Mouse (Mus musculus): ENCODE results near the gene Tfip11. TPM values are rescaled to one million over a fixed set of nuclear protein-coding genes. Genes with fewer than 3 reads are reported as not detected.
"Not testable (repeated sequence)": the region's sequence is repeated elsewhere in the genome, so short reads cannot be mapped to it uniquely, and the experiment has no call there.

Tfip11 gene
- total and polyA plus RNA-seq, 2 experiments from 2014 or later = 20.2 to 24.4 TPM

GRCm38 (mm10) chr5:112300721-112301308 lies 25.3 kb upstream of the Tfip11 start:
- H3K9me3 ChIP-seq (ENCODE audit: low read length) = no peaks in the 10 kb centered on the region
- H3K36me3 ChIP-seq (ENCODE audit: insufficient read depth, low read length) = no peaks in the 10 kb centered on the region
- no peak overlapping the region for H3K9ac ChIP-seq (replicated peaks; ENCODE audit: low read length)
- no peak for TF ChIP-seq CTCF (IDR thresholded peaks at IDR 0.05; ENCODE audit: low read depth)
- 83% methylated on average over 6 of the region's 6 CpGs for WGBS
- no peak overlapping the region for H3K27ac ChIP-seq
- no peak for ATAC-seq
- H3K4me2 ChIP-seq (ENCODE audit: low read depth, low read length) = no peak overlapping the region
- no peaks in the 10 kb centered on the region for H3K27me3 ChIP-seq (ENCODE audit: insufficient read depth, low read length)
- no peak for DNase-seq (ENCODE audit: low spot score)
- no peaks in the 10 kb centered on the region for H3K4me1 ChIP-seq (ENCODE audit: insufficient read depth, low read length)
- H3K4me3 ChIP-seq (ENCODE audit: low read length) = no peak overlapping the region

GRCm38 (mm10) chr5:112301694-112302093 lies 24.5 kb upstream of the Tfip11 start:
- Histone ChIP-seq H3K9me3 (ENCODE audit: low read length) (no peaks in the 10 kb centered on the region), H3K27me3 (ENCODE audit: insufficient read depth, low read length) (no peaks in the 10 kb centered on the region), H3K4me1 (ENCODE audit: insufficient read depth, low read length) (no peaks in the 10 kb centered on the region), H3K4me3 (ENCODE audit: low read length) (no peak overlapping the region), H3K9ac (replicated peaks; ENCODE audit: low read length) (no peak overlapping the region), H3K4me2 (ENCODE audit: low read depth, low read length) (no peak overlapping the region), H3K36me3 (ENCODE audit: insufficient read depth, low read length) (no peaks in the 10 kb centered on the region), H3K27ac (no peak overlapping the region)
- no peak for TF ChIP-seq CTCF (IDR thresholded peaks at IDR 0.05; ENCODE audit: low read depth)
- DNase-seq (ENCODE audit: low spot score) (no peak), ATAC-seq (no peak)
- 75% methylated on average over 4 of the region's 4 CpGs for WGBS

GRCm38 (mm10) chr5:112302310-112302709 lies 23.8 kb upstream of the Tfip11 start:
- no peak for DNase-seq (ENCODE audit: low spot score)
- WGBS = 88% methylated on average over 5 of the region's 5 CpGs
- TF ChIP-seq CTCF (IDR thresholded peaks at IDR 0.05; ENCODE audit: low read depth) = no peak
- Histone ChIP-seq H3K9ac (replicated peaks; ENCODE audit: low read length) (no peak overlapping the region), H3K36me3 (ENCODE audit: insufficient read depth, low read length) (0 out of 2 replicates have a peak, but pooled peaks cover 1% of the 10 kb centered on the region), H3K27ac (no peak overlapping the region), H3K27me3 (ENCODE audit: insufficient read depth, low read length) (no peaks in the 10 kb centered on the region), H3K9me3 (ENCODE audit: low read length) (no peaks in the 10 kb centered on the region), H3K4me3 (ENCODE audit: low read length) (no peak overlapping the region), H3K4me1 (ENCODE audit: insufficient read depth, low read length) (no peaks in the 10 kb centered on the region), H3K4me2 (ENCODE audit: low read depth, low read length) (no peak overlapping the region)
- ATAC-seq = no peak

GRCm38 (mm10) chr5:112305842-112306241 lies 20.3 kb upstream of the Tfip11 start:
- DNase-seq (ENCODE audit: low spot score) (no peak), ATAC-seq (peak; percentile 6; the same call in 1 of the 2 replicates)
- 59% methylated on average over 5 of the region's 5 CpGs for WGBS
- H3K9me3 ChIP-seq (ENCODE audit: low read length) = no peaks in the 10 kb centered on the region
- TF ChIP-seq CTCF (IDR thresholded peaks at IDR 0.05; ENCODE audit: low read depth) = no peak
- H3K4me3 ChIP-seq (ENCODE audit: low read length) = no peak overlapping the region
- no peak overlapping the region for H3K4me2 ChIP-seq (ENCODE audit: low read depth, low read length)
- no peaks in the 10 kb centered on the region for H3K4me1 ChIP-seq (ENCODE audit: insufficient read depth, low read length)
- no peak overlapping the region for H3K9ac ChIP-seq (replicated peaks; ENCODE audit: low read length)
- no peak overlapping the region for H3K27ac ChIP-seq
- peaks cover 31% of the 10 kb centered on the region for H3K36me3 ChIP-seq (ENCODE audit: insufficient read depth, low read length)
- H3K27me3 ChIP-seq (ENCODE audit: insufficient read depth, low read length) = no peaks in the 10 kb centered on the region

- Histone ChIP-seq H3K4me1 (ENCODE audit: insufficient read depth, low read length) (no peaks in the 10 kb centered on the region), H3K36me3 (ENCODE audit: insufficient read depth, low read length) (peaks cover 34% of the 10 kb centered on the region), H3K9me3 (ENCODE audit: low read length) (no peaks in the 10 kb centered on the region), H3K27ac (peak overlapping the region; percentile 58; the same call in 1 of the 2 replicates), H3K4me3 (ENCODE audit: low read length) (no peak overlapping the region), H3K27me3 (ENCODE audit: insufficient read depth, low read length) (no peaks in the 10 kb centered on the region), H3K9ac (replicated peaks; ENCODE audit: low read length) (no peak overlapping the region), H3K4me2 (ENCODE audit: low read depth, low read length) (no peak overlapping the region)
- WGBS = 51% methylated on average over 11 of the region's 11 CpGs
- TF ChIP-seq CTCF (IDR thresholded peaks at IDR 0.05; ENCODE audit: low read depth) = no peak
- ATAC-seq = peak; percentile 69
- DNase-seq (ENCODE audit: low spot score) = peak; percentile 56
These were observed 12.8 kb upstream of the Tfip11 start for GRCm38 (mm10) chr5:112313222-112313885.

GRCm38 (mm10) chr5:112316468-112316867 lies 9.7 kb upstream of the Tfip11 start:
- ATAC-seq = no peak
- H3K27ac ChIP-seq = no peak overlapping the region
- 73% methylated on average over 5 of the region's 5 CpGs for WGBS
- peaks cover 12% of the 10 kb centered on the region; the same call in 1 of the 2 replicates for H3K36me3 ChIP-seq (ENCODE audit: insufficient read depth, low read length)
- no peak overlapping the region for H3K9ac ChIP-seq (replicated peaks; ENCODE audit: low read length)
- no peak overlapping the region for H3K4me3 ChIP-seq (ENCODE audit: low read length)
- no peak overlapping the region for H3K4me2 ChIP-seq (ENCODE audit: low read depth, low read length)
- DNase-seq (ENCODE audit: low spot score) = no peak
- H3K4me1 ChIP-seq (ENCODE audit: insufficient read depth, low read length) = no peaks in the 10 kb centered on the region
- no peaks in the 10 kb centered on the region for H3K27me3 ChIP-seq (ENCODE audit: insufficient read depth, low read length)
- peak; percentile 25 for TF ChIP-seq CTCF (IDR thresholded peaks at IDR 0.05; ENCODE audit: low read depth)
- H3K9me3 ChIP-seq (ENCODE audit: low read length) = no peaks in the 10 kb centered on the region

GRCm38 (mm10) chr5:112317328-112317727 lies 8.8 kb upstream of the Tfip11 start:
- H3K4me2 ChIP-seq (ENCODE audit: low read depth, low read length) = no peak overlapping the region
- WGBS = 54% methylated on average over 5 of the region's 5 CpGs
- H3K9me3 ChIP-seq (ENCODE audit: low read length) = no peaks in the 10 kb centered on the region
- no peak for DNase-seq (ENCODE audit: low spot score)
- H3K4me3 ChIP-seq (ENCODE audit: low read length) = no peak overlapping the region
- TF ChIP-seq CTCF (IDR thresholded peaks at IDR 0.05; ENCODE audit: low read depth) = no peak
- H3K4me1 ChIP-seq (ENCODE audit: insufficient read depth, low read length) = no peaks in the 10 kb centered on the region
- ATAC-seq = no peak
- H3K36me3 ChIP-seq (ENCODE audit: insufficient read depth, low read length) = peaks cover 12% of the 10 kb centered on the region; the same call in 1 of the 2 replicates
- no peak overlapping the region for H3K27ac ChIP-seq
- no peaks in the 10 kb centered on the region for H3K27me3 ChIP-seq (ENCODE audit: insufficient read depth, low read length)
- H3K9ac ChIP-seq (replicated peaks; ENCODE audit: low read length) = no peak overlapping the region

GRCm38 (mm10) chr5:112319343-112319742 lies 6.8 kb upstream of the Tfip11 start:
- not testable (repeated sequence) for H3K36me3 ChIP-seq (ENCODE audit: insufficient read depth, low read length); ATAC-seq; H3K4me1 ChIP-seq (ENCODE audit: insufficient read depth, low read length); H3K4me3 ChIP-seq (ENCODE audit: low read length); H3K9ac ChIP-seq (replicated peaks; ENCODE audit: low read length); H3K27me3 ChIP-seq (ENCODE audit: insufficient read depth, low read length); DNase-seq (ENCODE audit: low spot score); H3K4me2 ChIP-seq (ENCODE audit: low read depth, low read length); H3K9me3 ChIP-seq (ENCODE audit: low read length); H3K27ac ChIP-seq
- 74% methylated on average over 2 of the region's 2 CpGs for WGBS

Data from hindbrain, postnatal 0 days (tissue).